Mouse (Mus musculus) layer of hippocampus, adult 8-10 months (tissue): Measurements from ENCODE around the gene Prkn. TPM values are rescaled to one million over a fixed set of nuclear protein-coding genes. Genes with fewer than 3 reads are reported as not detected.
A peak's percentile ranks its signal among the peaks of the same experiment; 100 is the strongest.

ENCODE experiments used
- DNase-seq, 2 experiments: peaks; one replicate each; pipeline ENCODE4 v3.0.0; 2022; ENCODE audit warnings: low spot score in 2 of 2
- total RNA-seq, 4 experiments: library from RNA; stranded (reverse); gene quantifications; 2 replicates each; pipeline ENCODE4 v1.2.4; 2022

The Prkn gene
- total RNA-seq, 4 experiments from 2014 or later: 18.5 to 25.7 (median 19.9) TPM

GRCm38 (mm10) chr17:11270179-11270578 is 430.0 kb downstream of the Prkn start:
- DNase-seq: peak; percentile 19 to 25

DNA sequence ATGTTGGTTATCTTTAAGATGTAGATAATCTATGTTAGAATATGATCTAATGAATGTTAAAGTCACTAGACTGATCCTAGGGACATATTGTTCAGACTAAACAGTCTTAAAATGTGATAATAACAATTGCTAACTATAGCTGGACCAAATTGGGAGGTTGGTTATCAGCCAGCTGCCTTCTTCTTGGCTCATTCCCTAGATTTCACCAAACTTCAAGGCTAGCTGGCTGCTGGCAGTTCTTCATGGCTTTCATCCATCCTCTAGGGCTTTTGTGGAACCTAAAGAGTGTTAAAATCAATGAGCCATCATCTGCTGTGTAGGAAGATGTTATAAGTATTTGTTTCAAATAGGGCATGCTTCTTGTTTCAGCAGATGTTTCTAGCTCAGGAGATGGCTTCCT is 431.7 kb downstream of the Prkn start:
- peak; percentile 49 to 65 for DNase-seq

GRCm38 (mm10) chr17:11284246-11284645 is 444.1 kb downstream of the Prkn start:
- no peak for DNase-seq

DNA sequence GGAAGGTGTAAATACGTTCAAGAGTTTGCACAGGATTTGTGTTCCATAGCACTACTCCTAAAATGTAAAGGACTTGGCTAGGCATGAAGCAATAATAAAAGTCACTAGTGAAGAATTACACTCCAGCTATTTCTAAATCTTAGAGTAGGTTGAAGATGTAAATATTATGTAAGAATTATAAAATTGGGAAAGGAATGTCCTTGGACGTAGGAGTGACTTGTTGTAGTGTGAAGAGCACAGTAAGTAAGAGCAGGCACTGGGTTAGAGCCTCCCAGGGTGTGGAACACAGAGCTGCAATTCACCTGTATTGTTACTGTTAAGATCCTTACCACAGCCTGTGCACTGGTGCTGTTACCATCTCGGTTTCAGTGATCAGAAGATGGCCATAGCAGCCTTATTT is 450.0 kb downstream of the Prkn start:
- no peak for DNase-seq

GRCm38 (mm10) chr17:11303116-11303515 is 462.9 kb downstream of the Prkn start:
- peak; percentile 37 to 53 for DNase-seq

DNA sequence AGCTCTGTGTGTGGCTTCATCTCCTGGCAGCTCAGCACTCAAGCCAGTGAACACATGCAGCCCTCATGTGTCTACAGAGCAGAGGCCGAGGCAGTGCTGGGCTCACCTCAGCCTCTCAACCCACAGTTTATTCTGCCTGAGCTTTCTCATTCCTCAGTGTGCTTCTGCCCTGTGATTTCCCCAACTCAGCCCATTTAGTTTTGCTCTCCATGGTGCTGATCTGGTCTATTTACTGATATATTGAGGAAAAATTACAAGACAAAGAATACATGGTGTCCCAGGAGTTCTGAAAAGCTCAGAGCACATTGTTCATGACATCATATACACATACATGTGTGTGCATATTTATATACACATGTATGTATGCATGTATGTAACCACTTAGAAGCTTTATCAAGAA is 469.7 kb downstream of the Prkn start:
- DNase-seq: no peak

DNA sequence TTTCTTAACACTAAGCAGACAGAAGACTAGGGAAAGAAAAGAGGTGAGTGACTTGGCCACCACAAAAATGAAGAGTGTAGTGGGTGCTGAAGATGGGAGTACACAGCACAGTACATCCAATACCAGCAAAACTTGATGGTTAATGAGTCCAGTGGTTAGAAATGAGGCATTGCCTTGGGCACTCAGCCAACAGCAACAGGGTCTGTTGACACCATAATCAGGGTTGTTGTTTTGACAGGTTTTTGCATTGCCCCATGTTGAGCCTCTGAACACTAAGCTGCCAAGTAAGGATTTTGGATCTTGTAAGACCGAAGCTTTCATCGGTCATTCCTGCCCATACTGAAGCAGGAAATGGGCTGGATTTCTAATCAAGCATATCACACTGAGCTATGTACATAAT is 474.0 kb downstream of the Prkn start:
- no peak for DNase-seq

DNA sequence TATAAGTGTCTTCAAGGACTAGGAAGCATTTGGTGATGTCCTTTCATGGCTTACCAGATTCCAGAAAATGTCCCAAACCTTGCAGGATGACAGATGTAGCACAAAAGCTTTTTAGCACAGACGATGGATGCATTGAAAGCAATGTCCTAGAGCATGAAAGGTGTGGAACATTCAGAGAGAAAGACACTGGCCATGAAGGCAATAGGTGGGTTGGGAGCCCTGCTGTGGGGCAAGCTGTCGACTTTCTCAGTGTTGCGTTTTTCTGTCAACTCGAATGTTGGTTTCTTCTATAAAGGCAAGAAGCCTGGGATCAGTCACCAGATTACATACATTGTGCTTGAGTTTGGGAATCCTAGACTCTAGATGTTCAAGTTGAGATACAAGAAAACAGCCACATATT is 475.5 kb downstream of the Prkn start:
- DNase-seq: no peak

DNA sequence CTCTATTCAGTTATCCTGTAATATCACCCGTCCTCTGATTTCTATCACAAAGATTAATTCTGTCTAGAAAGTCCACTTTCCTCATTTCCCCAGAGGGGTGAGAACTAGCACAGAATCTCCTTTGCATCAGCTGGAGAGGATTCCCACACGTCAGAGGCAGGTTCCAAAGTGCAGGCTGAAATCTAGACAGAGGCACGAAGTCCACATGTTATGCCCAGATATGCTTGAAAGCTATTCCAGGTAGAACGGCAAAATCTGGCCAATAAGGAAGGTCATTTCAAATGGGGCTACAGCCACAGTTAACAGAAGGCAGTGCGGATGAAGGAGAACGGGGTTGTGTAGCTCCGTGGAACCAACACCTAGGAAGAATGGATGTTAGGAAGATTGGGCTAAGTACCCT is 478.8 kb downstream of the Prkn start:
- no peak for DNase-seq

GRCm38 (mm10) chr17:11319666-11320360 is 479.6 kb downstream of the Prkn start:
- no peak for DNase-seq

- no peak for DNase-seq
Observed at GRCm38 (mm10) chr17:11332081-11332480, 491.9 kb downstream of the Prkn start.

DNA sequence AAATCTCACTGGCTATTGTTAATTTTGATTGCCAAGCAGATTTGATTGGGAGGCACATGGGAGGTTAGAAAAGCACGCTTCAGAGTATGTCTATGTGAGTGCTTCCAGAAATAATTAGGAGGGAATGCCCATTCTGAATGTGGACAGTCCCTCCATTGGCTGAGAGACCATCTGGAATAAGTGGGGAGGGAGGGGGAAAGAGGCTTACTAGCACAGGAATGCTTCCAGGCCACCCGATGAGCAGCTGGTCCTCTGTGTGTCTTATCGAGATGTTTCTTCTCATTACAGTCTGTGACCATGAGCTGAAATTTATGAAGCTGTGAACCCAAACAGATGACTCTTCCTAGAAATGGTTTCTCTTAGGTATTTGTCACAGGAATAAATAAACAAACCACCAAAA is 493.6 kb downstream of the Prkn start:
- no peak for DNase-seq

- no peak for DNase-seq
Observed at GRCm38 (mm10) chr17:11336156-11336555, 496.0 kb downstream of the Prkn start.

- no peak for DNase-seq
Observed at GRCm38 (mm10) chr17:11340368-11340767, 500.2 kb downstream of the Prkn start.

DNA sequence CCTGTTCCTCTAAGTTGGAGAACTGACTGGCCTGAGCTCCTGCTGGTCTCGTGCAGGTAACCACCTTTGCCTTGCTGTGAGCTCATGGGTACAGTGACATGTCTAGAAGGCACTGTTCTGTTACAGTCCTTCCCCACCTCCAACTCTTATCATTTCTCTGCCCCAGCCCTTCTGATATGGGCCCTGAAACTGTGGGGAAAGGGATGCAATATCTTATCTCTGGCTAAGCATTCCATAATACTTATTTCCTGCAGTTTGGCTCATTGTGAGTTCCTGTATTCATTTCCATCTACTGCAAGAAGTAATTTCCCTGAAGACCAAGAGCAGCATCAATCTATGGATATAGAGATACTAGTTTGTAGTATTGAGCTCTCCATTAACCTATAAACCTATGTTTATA is 506.1 kb downstream of the Prkn start:
- no peak for DNase-seq

DNA sequence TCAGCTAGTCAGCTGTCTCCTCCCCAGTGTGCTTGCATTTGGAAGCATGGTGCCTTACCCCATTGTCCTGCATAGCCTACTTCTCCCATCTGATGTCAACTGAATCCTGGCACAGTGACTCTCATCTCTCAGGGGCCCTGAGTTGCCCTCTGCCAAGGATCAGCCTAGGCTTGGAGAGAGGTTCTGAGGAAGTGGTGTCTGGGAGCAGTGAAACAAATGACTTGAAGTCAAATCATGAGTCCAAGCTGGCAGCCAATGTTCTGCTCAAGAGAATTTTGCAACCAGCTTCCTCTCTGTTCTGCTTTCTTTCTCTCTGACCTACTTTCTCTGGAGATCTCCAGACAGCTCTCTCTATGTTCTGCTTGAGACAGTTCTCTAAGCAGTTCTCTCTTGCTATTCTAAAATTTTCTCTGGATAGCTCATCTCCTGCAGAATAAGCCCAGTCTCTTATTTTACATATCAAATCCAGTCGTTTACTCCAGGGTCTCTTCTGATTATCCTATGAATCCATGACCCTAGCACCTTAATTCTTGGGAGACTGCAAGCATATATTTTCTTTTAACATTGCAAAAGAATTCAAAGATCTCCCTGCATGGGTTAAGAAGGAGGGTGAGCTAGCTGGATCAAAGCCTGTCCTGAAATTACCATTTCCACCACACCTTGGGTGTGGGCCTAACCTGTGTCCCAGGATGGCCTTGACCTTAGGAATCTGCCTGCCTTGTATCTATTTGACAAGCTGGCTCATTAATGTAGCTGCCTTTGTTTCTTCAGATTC is 512.8 kb downstream of the Prkn start:
- no peak for DNase-seq

DNA sequence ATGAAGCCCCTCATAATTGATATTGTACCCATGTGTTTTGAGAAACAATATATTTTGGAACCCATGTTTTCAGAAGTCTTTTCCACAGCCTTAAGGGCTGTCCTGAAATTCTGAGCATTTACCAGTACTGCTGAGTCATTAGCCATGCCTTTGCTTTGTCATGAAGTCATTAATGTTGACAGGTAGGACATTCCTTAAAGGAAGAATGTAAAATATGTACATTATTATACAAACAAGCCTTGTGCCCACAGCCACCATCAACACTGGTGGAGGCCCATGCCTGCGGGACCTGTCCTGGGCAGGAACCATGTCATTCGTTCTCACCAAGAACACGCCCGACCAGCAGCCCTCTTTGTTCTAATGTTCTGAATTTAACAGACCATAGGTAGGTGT is 513.4 kb downstream of the Prkn start:
- DNase-seq: no peak

GRCm38 (mm10) chr17:11354348-11354747 is 514.2 kb downstream of the Prkn start:
- no peak for DNase-seq

- no peak for DNase-seq
Observed at GRCm38 (mm10) chr17:11375461-11375860, 535.3 kb downstream of the Prkn start.

DNA sequence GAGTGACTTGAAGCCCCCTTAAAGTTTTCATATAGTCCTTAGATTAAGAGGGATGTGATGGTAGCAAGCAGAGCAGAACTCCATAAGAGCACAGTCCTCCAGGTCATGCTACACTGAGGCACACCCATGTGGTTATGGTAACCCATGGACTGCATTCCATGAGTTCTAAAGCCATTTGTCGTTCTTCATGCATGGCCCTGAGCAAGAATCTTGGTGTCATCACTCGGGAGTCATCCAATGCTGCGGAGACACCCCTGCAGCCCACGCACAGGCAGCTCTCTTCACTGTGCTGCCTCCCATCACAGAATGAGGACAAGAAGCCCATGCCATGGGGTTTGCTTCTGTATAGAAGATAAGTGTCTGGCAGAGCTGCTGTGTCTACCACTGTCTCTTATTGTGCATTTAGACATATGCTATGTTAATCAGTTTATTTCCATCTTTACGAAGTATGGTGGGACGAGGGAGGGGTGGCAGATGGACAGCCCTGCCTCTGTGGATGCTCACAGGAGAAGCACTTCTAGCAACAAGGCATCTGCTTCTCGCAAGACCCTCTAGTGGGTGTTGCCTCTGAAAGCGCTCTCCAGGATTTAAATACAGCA is 543.3 kb downstream of the Prkn start:
- DNase-seq: no peak

GRCm38 (mm10) chr17:11385246-11385645 is 545.1 kb downstream of the Prkn start:
- peak; percentile 72 to 79 for DNase-seq

GRCm38 (mm10) chr17:11392622-11393294 is 552.6 kb downstream of the Prkn start:
- DNase-seq: no peak
